Mouse (Mus musculus) embryo, embryonic 9.5 days (tissue): ENCODE data around the gene Trim47.

Experiments
- DNase-seq: peaks from one replicate; pipeline ENCODE4 v3.0.0-alpha.2; 2017; ENCODE audit errors: extremely low spot score

The Trim47 gene

DNA sequence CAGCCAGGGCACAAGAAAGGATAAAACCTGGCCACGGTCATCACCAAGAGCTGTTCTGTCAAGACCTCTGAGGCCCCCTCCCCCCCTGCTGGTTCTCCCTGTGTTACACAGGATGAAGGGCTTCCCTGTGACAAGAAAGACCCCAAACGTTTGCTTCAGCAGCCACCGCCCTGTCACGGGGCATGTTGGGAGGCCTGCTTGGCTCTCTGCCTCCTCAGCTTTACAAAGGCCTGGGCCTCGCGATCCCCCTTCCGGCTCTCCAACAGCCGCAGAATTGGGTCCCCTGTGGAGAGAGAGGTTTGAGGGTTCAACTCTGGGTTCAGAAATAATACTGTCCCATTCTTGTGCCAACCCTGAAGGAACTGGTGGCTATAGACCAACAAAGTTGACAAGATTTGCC, 64.5 kb downstream of the Trim47 start:
- no peak for DNase-seq

DNA sequence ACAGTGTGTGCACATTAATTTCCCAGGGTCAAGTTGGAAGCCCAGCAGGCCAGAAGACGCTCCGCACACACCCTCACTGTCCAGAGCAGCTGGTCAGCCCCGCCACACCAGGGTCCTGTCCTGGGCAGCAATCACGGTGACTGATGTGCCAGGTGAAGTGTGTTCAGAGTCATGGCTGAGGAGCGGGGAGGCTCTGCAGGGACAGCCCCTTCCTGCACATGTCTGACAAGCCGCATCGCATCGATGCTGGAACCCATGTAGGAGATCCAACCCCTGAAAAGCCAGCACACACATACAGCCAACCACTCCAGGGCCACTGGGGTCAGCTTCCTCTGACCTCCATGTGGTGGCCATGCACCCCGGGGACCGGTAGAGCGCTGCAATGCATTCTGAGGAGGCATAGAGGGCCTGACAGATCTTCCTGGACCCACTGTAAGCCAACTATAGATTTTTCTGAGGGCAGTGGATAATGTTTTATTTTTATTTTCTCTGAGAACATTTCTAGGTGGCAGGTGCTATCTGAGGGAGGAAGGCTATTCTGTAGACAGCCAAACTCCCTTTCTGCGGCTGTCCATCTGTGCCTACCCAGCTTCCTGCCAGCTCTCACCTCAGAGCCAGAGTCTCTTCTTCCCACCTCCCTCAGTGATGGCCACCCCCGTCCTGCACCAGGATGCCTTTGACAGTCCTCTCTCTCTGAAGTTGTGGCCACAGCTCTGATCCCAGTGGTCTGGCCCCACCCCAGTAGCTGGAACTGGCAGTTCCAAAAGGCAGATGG, 65.2 kb downstream of the Trim47 start:
- DNase-seq: no peak

DNA sequence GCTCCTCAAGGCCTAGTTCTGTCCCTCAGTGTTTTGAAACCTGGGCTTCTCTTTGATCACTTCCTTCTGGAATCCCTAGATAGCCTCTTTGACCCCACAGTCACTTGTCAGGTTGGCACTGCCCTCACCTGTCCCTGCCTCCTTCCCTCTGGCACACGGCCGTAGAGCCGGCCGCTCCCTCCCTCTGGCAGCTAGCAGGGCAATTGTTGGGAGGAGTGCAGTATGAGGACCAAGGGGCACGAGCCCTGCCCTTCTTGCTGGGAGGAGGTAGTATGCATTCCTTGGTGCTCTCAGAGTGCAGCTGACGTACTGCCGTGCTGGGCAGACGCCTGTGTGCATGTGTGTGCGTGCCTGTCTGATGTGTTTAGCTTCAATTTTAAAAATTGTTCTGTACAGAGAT, 66.4 kb downstream of the Trim47 start:
- no peak for DNase-seq

DNA sequence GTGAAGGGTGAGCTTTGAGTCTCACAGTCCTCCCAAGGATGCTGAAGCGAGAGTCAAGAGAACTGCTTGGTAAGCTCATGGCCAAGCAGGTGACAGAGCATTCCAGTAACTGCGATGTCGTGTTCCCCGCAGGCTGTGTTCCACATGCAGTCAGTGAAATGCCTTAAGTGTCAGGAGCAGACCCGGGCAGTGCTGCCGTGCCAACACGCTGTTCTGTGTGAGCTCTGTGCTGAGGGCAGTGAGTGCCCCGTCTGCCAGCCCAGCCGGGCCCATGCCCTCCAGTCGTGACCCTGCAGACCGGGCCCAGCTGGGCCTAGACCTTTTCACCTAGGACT, 67.4 kb downstream of the Trim47 start:
- DNase-seq: no peak

DNA sequence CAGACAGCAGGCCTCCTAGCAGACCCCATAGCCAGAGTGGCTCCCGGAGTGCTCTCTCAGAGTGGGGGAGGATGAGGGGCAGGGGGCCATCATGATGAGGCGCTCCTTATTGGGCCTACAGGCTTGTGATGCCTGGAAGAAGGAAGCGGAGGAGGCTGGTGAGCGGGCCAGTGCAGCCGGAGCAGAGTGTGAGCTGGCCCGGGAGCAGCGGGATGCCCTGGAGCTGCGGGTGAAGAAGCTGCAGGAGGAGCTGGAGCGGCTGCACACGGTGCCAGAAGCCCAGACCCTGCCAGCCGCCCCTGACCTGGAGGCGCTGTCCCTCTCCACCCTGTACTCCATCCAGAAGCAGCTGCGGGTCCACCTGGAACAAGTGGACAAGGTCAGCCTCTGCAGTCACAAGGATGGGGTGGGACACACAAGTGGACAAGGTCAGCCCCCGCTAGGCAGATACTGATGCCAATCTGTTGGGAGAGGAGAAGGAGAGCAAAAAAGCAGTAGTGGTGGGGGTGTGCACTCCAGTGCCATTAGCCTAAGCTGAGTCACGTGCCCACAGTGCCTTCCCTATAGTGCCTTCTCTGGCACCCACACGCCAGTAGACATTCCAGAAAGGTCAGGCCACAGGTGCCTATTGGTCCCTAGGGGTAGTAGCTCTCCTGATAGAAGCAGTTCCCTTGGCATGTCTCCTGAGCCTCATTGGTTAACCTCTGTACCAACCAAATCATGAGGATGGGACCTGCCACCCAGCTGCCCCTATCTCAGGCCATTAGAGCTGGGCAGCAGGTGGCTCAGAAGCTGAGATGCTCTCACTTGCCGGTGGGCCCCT, 67.9 kb downstream of the Trim47 start:
- no peak for DNase-seq

DNA sequence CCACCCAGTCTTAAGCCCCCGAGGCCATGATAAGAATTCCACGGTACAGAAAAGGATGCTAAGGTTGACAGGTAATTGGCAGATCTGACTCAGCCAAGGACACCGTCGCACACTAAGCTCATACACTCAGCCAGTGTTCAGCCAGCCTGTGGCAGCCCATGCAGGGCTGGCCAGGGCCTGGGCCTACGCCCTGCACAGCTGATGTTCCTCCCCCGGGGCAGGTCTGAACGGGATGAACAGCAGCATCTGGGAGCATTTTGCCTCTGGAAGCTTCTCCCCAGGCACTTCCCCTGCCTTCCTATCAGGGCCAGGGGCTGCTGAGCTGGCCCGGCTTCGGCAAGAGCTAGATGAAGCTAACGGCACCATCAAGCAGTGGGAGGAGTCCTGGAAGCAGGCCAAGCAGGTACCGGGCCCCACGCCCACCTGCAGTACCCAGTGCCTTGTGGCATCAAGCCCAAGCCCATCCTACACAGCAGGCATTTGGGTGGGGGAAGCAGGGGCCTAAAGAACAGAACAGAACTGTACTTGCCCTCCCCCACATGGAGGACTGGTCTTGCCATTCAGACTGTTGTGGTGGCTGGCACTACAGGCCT, 68.9 kb downstream of the Trim47 start:
- no peak for DNase-seq

DNA sequence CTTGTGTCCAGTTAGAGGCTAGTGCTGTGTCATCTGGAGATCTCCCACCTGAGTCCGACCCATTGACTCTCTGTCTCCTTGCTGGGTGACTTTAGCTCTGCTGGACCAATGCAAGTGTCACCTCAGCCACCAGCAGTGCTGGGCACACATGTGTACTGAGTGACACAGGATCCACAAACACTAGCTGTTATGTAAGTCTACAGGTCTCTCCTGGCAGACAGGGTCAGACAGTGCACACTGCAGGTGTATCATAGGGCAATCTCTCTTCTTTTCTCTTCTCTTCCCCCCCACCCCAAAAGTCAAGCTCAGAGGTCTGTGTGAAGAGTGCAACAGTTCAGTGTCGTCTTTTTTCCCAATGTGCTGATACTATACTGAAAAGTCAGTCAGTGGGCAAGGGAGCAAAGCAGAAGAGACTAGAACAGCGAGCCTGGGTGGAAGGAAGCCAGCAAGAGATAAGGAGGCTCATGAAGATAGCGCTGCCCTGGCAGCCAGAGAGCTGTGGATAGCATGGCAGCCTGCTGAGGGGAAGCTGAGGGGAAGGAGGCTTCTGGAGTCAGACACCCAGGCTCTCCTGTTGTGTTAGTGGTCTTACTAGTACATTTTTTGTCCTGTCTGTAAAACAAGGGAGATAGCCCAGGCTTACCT, 69.7 kb downstream of the Trim47 start:
- DNase-seq: no peak

DNA sequence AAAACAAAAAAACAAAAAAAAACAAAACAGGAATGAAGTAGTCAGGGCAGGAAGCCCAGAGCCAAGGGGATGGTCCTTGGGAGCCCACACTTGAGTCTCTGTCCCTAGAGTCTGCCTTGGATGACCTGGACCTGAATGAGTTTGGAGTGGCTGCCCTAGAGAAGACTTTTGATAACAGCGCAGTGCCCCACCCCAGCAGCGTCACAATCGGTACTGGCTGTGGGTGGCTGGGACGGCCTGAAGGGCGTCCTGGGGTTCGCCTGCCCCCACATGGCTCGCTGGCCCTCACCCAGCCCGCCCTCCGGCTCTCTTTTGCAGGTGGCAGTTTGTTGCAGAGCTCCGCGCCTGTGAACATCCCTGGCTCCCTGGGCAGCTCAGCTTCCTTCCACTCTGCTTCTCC, 71.1 kb downstream of the Trim47 start:
- DNase-seq: no peak
